Mouse (Mus musculus): Measurements from ENCODE around the gene Mindy4. TPM values are rescaled to one million over a fixed set of nuclear protein-coding genes. Genes with fewer than 3 reads are reported as not detected.

Mindy4 gene
- total RNA-seq, 1 experiment from 2014 or later = 6.0 TPM

- DNase-seq = no peak
These were observed 97.5 kb downstream of the Mindy4 start for GRCm38 (mm10) chr6:55300704-55301103.

GRCm38 (mm10) chr6:55310179-55310578 is 107.0 kb downstream of the Mindy4 start:
- DNase-seq = no peak

GRCm38 (mm10) chr6:55311962-55312361 is 108.8 kb downstream of the Mindy4 start:
- no peak for DNase-seq

- no peak for DNase-seq
These were observed 110.7 kb downstream of the Mindy4 start for GRCm38 (mm10) chr6:55313893-55314292.

GRCm38 (mm10) chr6:55314628-55315027 is 111.4 kb downstream of the Mindy4 start:
- DNase-seq = no peak

- DNase-seq = no peak
These were observed 115.4 kb downstream of the Mindy4 start for GRCm38 (mm10) chr6:55318597-55318996.

- DNase-seq = no peak
These were observed 116.7 kb downstream of the Mindy4 start for GRCm38 (mm10) chr6:55319585-55320551.

GRCm38 (mm10) chr6:55320894-55321293 is 117.7 kb downstream of the Mindy4 start:
- DNase-seq = no peak

GRCm38 (mm10) chr6:55321518-55321917 is 118.3 kb downstream of the Mindy4 start:
- no peak for DNase-seq

GRCm38 (mm10) chr6:55322980-55323379 is 119.8 kb downstream of the Mindy4 start:
- DNase-seq = no peak

GRCm38 (mm10) chr6:55323908-55324634 is 120.9 kb downstream of the Mindy4 start:
- no peak for DNase-seq

- DNase-seq = no peak
These were observed 121.6 kb downstream of the Mindy4 start for GRCm38 (mm10) chr6:55324785-55325184.

- no peak for DNase-seq
These were observed 123.1 kb downstream of the Mindy4 start for GRCm38 (mm10) chr6:55326299-55326698.

GRCm38 (mm10) chr6:55327326-55327725 is 124.1 kb downstream of the Mindy4 start:
- no peak for DNase-seq

GRCm38 (mm10) chr6:55328179-55328578 is 125.0 kb downstream of the Mindy4 start:
- no peak for DNase-seq

- DNase-seq = no peak
These were observed 128.1 kb downstream of the Mindy4 start for GRCm38 (mm10) chr6:55331315-55331714.

GRCm38 (mm10) chr6:55332100-55332772 is 129.1 kb downstream of the Mindy4 start:
- no peak for DNase-seq

- DNase-seq = no peak
These were observed 129.6 kb downstream of the Mindy4 start for GRCm38 (mm10) chr6:55332773-55333109.

GRCm38 (mm10) chr6:55335989-55336514 is 132.9 kb downstream of the Mindy4 start, which contains the start of gene Aqp1:
Aqp1 (plus strand) TSS chr6:55336432.
- DNase-seq = peak; percentile 9

- no peak for DNase-seq
These were observed 134.1 kb downstream of the Mindy4 start for GRCm38 (mm10) chr6:55337242-55337641.

GRCm38 (mm10) chr6:55338077-55338476 is 134.9 kb downstream of the Mindy4 start:
- DNase-seq = no peak
